Mouse (Mus musculus): ENCODE measurements around the gene Got1.
A peak's percentile ranks its signal among the peaks of the same experiment; 100 is the strongest.

Gene Got1

GRCm38 (mm10) chr19:43479431-43479830 is 45.0 kb downstream of the Got1 start:
- DNase-seq (ENCODE audit: low spot score): no peak

GRCm38 (mm10) chr19:43478891-43479290 is 45.5 kb downstream of the Got1 start:
- peak; percentile 57 for DNase-seq (ENCODE audit: low spot score)

DNA sequence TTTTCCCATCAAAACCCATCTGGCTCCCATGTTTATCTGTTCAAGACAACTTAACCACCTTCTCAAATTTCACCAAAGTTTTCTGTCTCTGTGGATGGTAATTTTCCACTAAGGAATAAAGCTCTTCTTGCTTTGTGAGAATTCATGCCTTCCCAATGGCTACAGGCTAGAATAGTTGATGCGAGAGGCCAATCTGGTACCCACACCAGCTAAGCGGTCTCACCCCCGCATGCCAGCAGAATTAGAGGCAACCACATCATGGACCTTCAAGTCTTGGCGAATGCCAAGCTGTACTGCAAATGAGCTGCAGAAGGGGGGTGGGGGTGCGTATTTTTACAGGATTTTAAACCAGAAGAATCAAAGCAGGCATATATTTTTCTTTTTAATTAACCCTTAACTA is 47.0 kb downstream of the Got1 start:
- no peak for DNase-seq (ENCODE audit: low spot score)

DNA sequence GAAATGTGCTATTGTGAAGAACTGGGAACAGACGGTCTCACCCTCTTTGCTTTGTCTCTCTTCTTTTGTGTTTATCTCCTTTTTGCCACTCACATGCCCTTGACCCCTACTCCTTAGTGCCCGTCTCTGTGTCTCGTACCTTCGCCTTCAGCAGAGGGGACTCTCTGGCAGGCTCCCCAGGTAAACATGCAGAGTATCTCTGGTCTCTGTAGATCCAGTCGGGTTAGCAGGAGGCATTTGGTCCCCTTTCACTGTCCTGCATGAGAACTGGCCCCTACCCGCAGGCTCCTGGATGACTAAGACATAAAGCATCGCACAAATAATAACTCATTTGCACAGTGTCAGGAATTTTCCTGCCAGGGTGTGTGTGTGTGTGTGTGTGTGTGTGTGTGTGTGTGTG is 48.3 kb downstream of the Got1 start:
- DNase-seq (ENCODE audit: low spot score): no peak

GRCm38 (mm10) chr19:43475642-43476041 is 48.8 kb downstream of the Got1 start:
- DNase-seq (ENCODE audit: low spot score): no peak

DNA sequence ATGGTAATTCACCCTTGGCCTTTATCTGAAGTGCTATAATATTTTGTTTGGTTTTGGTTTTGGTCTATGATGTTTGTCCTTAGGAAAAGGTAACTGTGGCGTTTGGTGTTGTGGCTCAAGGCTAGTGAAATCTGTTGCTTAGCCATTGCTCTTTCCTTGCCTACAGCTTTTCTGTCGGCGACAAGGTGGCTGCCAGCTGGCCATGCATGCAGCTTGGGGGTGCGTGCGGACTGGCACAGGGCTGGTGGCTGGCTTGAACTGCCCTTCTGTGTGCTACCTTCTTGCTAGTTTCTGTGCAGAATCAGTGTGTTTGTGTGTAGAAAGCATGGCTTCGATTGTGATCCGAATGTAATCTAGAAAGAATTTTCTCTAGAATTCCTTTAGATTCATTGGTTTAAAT is 51.6 kb downstream of the Got1 start:
- DNase-seq (ENCODE audit: low spot score): no peak

DNA sequence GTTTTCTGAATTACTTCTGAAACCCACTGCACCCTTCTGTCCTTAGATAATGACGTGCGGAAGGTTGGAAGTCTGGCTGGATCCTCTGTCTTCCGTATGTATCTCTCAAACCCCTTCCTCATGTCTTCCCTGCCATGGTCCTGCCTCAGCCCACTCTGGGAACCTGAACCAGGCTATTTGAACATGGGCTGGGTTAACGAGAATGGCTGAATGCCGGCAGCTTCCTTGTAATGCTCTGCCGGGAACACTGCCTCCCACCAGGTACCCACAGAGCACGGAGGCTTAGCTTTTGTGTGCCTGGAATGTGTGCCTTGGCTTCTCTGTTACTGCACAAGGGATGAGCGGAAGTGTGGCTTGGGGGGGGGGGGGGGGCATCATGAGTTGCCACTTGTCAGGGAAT is 52.1 kb downstream of the Got1 start:
- no peak for DNase-seq (ENCODE audit: low spot score)

GRCm38 (mm10) chr19:43469333-43469732 is 55.1 kb downstream of the Got1 start:
- DNase-seq (ENCODE audit: low spot score): no peak

GRCm38 (mm10) chr19:43467927-43468685 is 56.3 kb downstream of the Got1 start:
- DNase-seq (ENCODE audit: low spot score): no peak

GRCm38 (mm10) chr19:43465601-43466255 is 58.7 kb downstream of the Got1 start:
- no peak for DNase-seq (ENCODE audit: low spot score)

DNA sequence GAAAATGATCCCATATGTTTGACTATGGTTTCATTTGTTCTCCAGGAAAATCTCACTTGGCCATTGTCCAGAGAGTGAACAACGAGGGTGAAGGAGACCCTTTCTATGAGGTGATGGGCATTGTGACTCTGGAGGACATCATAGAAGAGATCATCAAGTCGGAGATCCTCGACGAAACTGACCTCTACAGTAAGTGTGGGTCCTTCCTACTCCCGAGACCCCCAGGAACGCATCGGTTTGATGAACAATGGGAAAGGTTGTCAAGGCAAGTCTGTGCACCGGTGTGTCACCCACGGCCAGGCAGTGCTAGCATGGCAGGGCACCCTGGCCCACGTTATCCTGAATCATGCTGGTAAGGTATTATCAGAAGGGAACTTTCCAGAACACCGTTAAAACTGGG is 59.3 kb downstream of the Got1 start:
- no peak for DNase-seq (ENCODE audit: low spot score)

DNA sequence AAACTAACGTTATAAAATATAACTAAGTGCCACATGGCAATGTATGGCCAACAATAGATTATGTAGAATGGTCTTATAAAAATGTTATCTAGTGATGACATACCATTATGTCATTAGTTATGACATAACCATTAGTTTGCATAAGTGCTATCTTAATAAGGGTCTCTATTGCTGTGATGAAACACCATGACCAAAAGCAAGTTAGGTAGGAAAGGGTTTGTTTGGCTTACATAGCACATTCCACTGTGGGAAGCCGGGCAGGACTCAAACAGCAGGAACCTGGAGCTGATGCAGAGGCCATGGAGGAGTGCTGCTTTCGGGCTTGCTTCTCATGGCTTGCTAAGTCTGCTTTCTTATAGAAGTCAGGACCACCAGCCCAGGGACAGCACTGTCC is 60.1 kb downstream of the Got1 start:
- no peak for DNase-seq (ENCODE audit: low spot score)

DNA sequence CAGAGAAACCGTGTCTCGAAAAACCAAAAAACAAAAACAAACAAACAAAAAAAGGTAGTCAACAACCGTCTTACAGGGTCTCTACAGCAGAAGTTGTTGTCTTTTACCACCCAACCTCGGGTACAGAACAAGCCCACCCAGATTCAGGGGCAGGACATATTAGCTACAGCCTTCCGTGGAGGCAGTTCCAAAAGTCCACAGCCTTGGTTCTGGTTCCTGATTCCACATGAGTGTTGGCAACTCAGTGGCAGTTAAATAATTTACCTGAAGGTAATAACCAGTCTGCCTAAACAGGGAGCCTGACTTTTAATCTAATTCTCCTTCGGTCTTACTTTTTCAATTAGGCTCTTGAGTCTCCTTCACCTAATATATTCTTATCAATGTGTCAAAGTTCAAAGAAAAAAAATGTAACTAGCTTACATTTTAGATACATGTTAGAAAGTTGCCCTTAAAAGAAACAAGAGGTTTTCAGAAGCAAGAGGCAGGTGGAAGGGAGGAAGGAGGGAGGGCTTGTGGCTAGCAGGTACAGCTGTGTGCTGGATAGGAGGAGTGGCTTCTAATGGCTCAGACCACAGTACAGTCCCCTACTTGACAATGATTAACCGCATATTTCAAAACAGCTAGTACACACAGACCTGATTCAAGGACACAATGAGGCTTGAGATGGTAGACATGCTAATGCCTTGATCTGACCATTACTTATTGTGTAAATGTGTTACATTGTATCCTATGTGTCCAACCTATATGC is 60.7 kb downstream of the Got1 start:
- no peak for DNase-seq (ENCODE audit: low spot score)

- no peak for DNase-seq (ENCODE audit: low spot score)
Observed at GRCm38 (mm10) chr19:43462141-43462540, 62.3 kb downstream of the Got1 start.

GRCm38 (mm10) chr19:43460481-43460880 is 63.9 kb downstream of the Got1 start:
- no peak for DNase-seq (ENCODE audit: low spot score)

- no peak for DNase-seq (ENCODE audit: low spot score)
Observed at GRCm38 (mm10) chr19:43459948-43460347, 64.5 kb downstream of the Got1 start.

GRCm38 (mm10) chr19:43453025-43453424 is 71.4 kb downstream of the Got1 start:
- DNase-seq (ENCODE audit: low spot score): no peak

DNA sequence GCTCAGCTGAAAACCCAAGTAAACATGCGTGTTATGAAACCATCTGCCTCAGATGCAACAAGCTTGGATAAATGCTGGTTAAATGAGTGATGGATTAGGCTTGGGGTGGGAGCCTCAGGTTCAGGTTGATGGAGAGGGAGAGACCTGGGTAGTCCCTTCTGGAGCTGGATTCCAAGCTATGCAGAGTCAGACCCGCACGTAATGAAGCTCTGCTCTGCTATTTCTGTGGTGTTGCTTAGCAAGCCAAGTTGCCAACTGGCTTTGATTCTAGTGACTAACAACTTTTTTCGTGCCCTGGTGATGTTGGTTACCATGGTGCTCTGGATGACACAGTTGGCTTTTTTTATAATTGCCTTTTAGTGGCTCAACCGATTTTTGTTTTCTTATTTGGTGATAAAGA is 72.2 kb downstream of the Got1 start:
- DNase-seq (ENCODE audit: low spot score): no peak

GRCm38 (mm10) chr19:43451563-43451962 is 72.8 kb downstream of the Got1 start:
- DNase-seq (ENCODE audit: low spot score): no peak
